Mouse (Mus musculus): ENCODE data around the gene Gm815. TPM values are rescaled to one million over a fixed set of nuclear protein-coding genes. Genes with fewer than 3 reads are reported as not detected.

The Gm815 gene
- not detected for total RNA-seq (2021)
- long read RNA-seq, experiment 1, result 0 reads
- long read RNA-seq, experiment 2, result 0 reads

- intact Hi-C loops (cut with DNase I; ENCODE audit: low total_unique reads), result no loop called here
- DNase-seq, result no peak
These were observed at the start of gene Gm815 for GRCm38 (mm10) chr19:26885616-26886015. Gm815 (plus strand) TSS chr19:26885881.

- intact Hi-C loops (cut with DNase I; ENCODE audit: low total_unique reads), result no loop called here
- no peak for DNase-seq
These were observed 48.1 kb upstream of the Gm815 start for GRCm38 (mm10) chr19:26837626-26838025.

DNA sequence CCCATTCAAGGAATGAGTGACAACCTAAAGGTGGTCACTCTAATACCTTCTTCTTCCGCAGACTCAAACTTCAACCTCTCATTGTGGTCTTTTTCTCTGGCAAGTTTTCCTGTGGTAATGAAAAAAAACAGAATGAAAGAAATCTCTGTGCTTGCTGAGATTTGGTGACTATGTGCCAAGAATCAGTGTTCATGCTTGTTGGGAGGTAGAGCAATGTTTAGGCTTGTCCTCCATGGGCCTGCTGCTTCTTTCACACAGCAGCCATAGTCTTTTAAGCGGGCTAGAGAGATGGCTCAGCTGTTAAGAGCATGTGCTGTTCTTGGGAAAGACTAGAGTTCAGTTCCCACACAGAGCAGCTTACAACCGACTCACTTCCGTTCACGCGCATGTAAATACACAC lies 41.8 kb upstream of the Gm815 start:
- no peak for DNase-seq
- intact Hi-C loops (cut with DNase I; ENCODE audit: low total_unique reads), result no loop called here

DNA sequence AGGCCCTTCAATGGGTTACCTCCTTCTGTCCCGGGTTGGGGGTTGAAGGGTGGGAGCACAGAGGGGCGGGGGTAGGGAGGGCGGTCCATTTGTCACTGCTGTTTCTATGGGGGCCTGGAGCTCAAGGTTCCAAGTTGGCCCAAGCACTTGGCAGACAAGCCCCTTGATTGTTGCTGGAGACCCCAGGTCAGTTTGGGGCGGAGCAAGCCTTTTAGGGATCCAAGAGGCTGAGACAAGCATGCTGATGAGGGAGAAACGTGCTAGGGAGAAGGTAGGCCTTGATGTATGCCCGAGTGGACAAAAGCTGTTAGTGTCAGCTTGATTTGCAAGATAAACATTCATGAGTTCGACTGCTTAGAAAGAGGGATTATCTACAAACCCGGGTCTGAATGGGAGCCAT lies 40.9 kb upstream of the Gm815 start:
- DNase-seq, result no peak
- intact Hi-C loops (cut with DNase I; ENCODE audit: low total_unique reads), result no loop called here

- intact Hi-C loops (cut with DNase I; ENCODE audit: low total_unique reads), result no loop called here
- DNase-seq, result peak; percentile 80
These were observed 40.2 kb upstream of the Gm815 start for GRCm38 (mm10) chr19:26845276-26846016.

- intact Hi-C loops (cut with DNase I; ENCODE audit: low total_unique reads), result no loop called here
- no peak for DNase-seq
These were observed 39.7 kb upstream of the Gm815 start for GRCm38 (mm10) chr19:26846017-26846285.

- DNase-seq, result no peak
- intact Hi-C loops (cut with DNase I; ENCODE audit: low total_unique reads), result no loop called here
These were observed 34.5 kb upstream of the Gm815 start for GRCm38 (mm10) chr19:26851017-26851782.

DNA sequence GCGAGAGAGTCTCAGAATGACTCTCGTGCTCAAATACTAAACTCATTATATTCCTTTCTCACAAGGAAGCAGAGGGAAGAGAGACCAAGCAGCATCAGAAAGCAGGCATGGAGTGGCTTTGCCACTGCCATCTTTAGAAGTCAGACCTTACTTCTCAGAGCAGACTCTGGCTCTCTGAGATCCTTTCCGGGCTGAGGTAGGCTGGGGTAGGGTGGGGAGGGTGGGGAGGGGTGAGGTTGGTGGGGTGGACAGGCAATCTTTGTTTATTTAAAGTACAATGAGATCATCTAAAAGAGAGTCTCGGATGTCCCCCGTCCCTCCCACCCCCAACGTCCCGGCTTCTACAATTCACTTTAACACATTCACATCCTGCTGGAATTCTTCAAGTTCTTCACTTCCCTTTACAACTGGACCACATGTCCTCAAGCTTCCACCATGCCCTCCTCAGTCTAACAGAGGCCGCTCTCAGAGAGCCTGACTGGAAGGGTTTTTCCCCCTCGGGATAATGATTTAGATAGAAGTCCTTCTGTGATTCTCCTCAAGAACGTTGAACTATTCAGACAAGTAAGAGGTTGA lies 33.3 kb upstream of the Gm815 start:
- DNase-seq, result no peak
- intact Hi-C loops (cut with DNase I; ENCODE audit: low total_unique reads), result no loop called here

GRCm38 (mm10) chr19:26853701-26854282 lies 31.9 kb upstream of the Gm815 start:
- intact Hi-C loops (cut with DNase I; ENCODE audit: low total_unique reads), result no loop called here
- no peak for DNase-seq

DNA sequence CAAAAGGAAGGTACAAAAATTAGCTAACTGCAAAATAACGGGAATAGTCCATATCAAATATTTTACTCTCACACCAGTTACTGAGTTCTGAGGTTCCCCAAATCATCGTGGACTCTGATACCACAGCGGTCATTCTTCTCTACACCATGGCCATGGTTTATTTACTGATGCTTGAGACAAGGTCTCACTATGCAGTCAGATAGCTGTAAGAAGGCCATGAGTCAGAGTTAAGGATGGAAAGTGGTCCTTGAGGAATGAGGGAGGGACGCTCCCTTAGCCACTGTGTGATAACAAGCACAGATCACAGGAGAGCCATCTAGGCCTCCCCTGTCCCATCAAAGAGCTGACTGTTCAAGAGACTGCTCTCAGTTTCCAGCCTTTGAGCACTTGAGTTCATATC lies 31.0 kb upstream of the Gm815 start:
- intact Hi-C loops (cut with DNase I; ENCODE audit: low total_unique reads), result no loop called here
- DNase-seq, result no peak

- intact Hi-C loops (cut with DNase I; ENCODE audit: low total_unique reads), result no loop called here
- no peak for DNase-seq
These were observed 30.5 kb upstream of the Gm815 start for GRCm38 (mm10) chr19:26855152-26855551.

DNA sequence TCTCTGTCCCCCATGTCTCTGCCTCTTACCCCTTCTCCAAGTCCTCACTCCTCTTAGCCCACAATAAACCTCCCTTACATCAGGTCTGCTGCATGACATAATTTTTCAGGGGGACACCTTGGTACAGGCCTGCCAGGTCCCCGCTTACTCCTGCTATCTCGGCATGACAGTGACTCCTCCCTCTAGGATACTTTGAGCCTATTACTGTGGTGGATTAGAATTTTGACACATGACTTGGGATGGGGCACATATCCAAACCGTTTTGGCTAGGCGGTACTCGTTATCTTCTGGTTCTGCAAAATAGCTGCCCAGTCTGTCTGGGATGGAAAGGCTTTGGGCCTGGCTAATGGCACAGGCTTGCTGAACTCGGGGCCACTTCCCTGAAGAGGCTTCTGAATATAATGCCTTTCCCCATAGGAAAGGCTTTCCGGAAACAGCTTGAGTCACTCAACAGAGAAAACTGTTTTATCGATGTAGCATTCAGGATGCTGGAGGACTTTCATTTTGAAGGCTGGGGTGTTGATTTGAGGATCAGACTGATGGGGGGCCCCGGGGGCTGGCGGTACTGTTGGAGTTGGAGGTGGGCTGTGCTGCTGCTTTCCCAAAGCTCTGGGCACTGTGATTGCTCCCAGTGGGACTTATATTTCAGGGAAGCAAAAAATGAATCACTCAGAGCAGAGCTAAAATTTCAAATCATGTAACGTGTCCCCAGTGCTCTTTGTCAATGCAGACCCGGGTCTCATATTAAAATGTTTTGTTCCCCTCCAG lies 27.1 kb upstream of the Gm815 start:
- intact Hi-C loops (cut with DNase I; ENCODE audit: low total_unique reads), result no loop called here
- no peak for DNase-seq

DNA sequence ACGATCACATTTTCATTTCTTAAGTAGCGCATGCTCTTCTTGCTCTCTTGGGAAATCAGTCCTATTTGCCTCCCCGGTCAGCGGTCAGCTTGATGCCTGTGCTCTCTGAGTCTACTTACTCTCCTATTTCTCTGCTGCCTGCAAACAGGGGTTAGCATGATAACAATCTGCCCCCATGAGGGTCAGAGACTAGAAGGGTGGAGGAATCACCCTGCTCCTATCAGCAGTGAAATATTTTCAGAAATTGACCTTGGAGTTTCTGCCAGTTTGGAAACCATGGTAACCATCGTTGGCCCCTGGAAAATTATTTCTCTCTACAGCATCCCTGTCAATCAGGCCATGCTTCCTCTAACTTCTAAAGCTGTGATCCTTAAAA lies 26.5 kb upstream of the Gm815 start:
- intact Hi-C loops (cut with DNase I; ENCODE audit: low total_unique reads), result no loop called here
- no peak for DNase-seq

DNA sequence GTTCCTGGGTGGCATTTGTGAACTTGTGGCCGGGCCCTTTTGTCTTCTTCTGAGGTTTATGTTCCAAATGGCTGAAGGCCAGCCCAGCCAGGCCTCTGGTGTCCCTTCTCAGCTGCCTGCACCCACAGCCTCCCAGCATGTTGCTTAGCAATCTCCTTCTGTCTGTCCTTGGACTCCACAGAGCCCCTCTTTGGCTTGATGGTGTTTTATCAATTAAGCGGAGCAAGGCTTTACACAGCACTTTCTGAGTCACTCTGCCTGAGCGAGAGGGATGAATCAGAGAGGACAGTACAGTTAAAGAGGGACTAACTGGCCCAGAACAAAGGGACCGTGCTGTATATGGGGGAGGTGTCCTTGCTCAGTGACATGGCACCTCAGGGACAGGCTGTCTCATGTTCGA lies 22.0 kb upstream of the Gm815 start:
- intact Hi-C loops (cut with DNase I; ENCODE audit: low total_unique reads), result no loop called here
- no peak for DNase-seq

DNA sequence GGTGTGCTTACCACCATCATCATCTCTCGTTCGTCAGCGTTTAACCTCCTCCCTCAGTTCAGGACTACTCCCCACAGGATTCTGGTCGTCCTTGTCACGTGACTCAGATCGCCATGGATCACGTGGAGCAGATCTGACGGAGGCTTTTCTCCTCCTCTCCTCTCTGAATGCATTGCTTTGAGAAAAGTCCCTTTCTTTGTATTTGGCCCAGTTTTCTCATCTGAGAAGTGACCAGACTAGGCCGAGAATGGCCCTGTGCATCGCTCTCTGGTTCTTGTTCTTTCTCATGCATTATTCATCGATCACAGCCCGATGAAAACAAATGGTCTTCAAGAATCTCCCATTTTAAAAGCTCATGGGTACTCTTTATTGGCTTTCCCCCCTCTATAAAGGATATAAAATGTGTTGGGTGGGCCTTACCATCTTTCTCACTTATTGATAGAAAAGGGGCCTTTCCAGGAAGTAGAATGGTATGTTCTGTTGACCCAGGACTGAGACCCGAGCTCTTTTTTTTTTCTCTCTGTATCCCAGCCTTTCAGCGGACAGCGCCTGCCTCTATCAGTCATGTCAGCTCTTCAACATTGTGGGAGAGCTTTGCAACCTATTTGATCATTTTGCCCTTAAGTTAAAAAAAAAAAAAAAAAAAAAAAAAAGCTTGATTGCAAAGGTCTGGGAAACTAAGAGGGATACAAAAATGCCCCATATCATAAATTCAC lies 20.5 kb upstream of the Gm815 start:
- intact Hi-C loops (cut with DNase I; ENCODE audit: low total_unique reads), result no loop called here
- no peak for DNase-seq

GRCm38 (mm10) chr19:26865736-26866135 lies 19.9 kb upstream of the Gm815 start:
- intact Hi-C loops (cut with DNase I; ENCODE audit: low total_unique reads), result no loop called here
- DNase-seq, result no peak

DNA sequence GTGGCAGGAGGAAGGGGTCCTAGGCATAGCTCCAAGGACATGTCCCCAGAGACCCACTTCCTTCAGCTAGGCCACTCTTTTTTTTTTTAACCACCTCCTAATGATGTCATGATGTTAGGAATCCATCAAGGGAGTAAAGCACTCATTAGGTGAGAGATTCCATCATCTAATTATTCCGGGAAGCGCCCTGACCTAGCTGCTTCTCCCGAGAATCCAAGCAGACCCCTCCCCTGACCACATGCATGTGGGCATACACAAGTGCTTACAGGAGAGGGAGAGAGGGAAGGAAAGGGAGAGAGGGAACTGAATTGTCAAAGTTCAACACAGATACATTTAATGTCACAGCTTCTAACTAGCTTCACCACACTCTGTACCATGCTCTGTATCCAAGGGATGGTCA lies 16.1 kb upstream of the Gm815 start:
- intact Hi-C loops (cut with DNase I; ENCODE audit: low total_unique reads), result no loop called here
- DNase-seq, result no peak

- no peak for DNase-seq
- intact Hi-C loops (cut with DNase I; ENCODE audit: low total_unique reads), result no loop called here
These were observed 15.4 kb upstream of the Gm815 start for GRCm38 (mm10) chr19:26870280-26870679.

- DNase-seq, result no peak
- intact Hi-C loops (cut with DNase I; ENCODE audit: low total_unique reads), result no loop called here
These were observed 14.6 kb upstream of the Gm815 start for GRCm38 (mm10) chr19:26871096-26871495.
